Mouse (Mus musculus) ES-E14 (cell line): ENCODE results near the gene Krtap3-3.

Experiments
- HCFC1 ChIP-seq: IDR thresholded peaks from 2 replicates; pipeline ENCODE4 v1.6.1; 2012; ENCODE audit warnings: low read length, inconsistent platforms, borderline replicate concordance; ENCODE audit not compliant: insufficient read depth
- ZC3H11A ChIP-seq: IDR thresholded peaks from 2 replicates; pipeline ENCODE4 v1.6.1; 2012; ENCODE audit warnings: low read depth, mild to moderate bottlenecking, inconsistent platforms, low read length, borderline replicate concordance

GRCm38 (mm10) chr11:99514098-99514497 is 36.6 kb downstream of the Krtap3-3 start:
- TF ChIP-seq ZC3H11A = no peak
- no peak for TF ChIP-seq HCFC1
